Mouse (Mus musculus): Measurements from ENCODE around the gene Lmx1a.

Gene Lmx1a

DNA sequence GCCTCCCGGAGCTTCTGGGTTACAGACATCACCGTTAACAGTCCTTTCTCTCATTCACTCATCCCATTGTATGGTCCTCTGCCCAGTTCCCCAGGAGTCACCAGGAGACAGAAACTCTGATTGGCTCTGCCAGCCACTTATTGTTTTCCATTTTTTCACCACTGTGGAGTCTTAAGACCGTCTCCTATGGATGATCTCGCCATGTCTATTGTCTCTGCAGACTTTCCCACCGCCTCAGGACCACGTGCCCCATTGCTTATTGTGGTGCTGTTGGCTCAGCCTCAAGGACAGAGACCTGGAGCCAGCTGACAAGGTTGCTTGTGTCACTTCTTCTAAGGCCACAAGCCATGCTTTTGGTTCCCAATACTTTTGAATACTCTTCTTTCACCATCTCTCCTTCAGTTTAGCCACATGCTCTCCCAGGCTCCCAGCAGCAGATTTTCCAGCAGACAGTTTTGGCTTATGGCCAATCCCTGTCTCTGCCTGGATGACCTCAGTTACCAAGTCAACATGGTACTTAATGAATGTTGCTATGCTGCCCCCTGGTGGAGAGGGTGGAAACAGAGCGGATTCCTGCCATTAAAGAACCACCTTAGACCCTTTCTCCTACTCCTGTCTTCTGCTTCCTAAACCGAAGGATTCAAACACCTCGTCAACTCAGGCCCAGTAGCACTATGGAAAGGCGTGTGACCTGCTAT is 92.9 kb downstream of the Lmx1a start:
- DNase-seq (ENCODE audit: low spot score in 2 of 2): peak; percentile 36 to 39

DNA sequence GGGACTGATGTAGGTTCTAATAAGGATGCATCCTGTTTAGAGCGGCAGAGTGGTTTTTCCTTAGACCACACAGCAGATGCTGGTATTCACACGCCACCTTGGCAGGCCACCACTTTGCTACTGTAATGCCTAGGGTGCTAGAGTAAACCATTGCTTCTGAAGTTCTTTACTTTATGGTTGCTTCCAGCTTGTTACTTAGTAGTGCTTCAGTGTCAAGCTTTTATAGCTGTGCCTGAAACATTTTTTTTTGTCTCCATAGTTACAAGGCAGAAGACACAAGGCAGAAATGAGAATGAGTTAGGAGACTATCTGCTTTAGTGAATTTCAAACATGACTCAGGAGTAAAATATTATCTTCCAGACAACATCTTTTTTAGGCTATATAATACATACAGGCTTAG is 95.0 kb downstream of the Lmx1a start:
- no peak for DNase-seq (ENCODE audit: low spot score in 2 of 2)

DNA sequence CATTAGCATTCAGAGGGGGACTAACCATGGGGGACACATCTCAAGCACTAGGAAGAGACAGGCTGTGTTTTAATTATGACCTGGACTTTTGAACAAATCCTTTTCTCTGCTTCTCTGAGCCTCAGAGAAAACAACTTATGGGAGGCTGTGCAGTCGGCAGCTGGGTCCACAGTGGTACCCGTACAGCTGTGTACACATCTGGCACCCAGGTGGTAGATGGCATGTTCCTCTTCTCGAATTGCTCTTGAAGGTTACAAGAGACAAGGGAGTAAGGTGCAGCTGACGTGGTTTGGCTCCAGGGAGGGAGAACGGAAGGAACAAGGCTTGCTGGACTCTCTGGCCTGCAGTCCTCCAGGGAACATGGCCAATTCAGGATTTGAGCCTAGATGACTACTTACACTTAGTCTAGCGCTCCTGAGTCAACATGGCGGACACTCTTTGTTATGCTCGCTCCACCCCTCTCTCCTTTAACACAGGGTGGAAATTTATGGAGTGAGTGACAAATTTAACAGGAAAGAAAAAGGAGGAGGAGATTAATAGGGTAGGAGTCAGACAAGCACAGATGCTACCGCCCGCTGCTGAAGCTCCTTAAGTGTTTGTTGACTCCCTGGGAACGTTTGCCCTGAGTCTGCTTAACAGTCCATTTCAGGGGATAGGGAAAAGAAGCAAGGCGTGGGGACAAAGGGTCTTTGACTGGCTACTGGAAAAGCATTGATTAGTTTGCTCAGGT is 99.8 kb downstream of the Lmx1a start:
- DNase-seq (ENCODE audit: low spot score in 2 of 2): no peak

DNA sequence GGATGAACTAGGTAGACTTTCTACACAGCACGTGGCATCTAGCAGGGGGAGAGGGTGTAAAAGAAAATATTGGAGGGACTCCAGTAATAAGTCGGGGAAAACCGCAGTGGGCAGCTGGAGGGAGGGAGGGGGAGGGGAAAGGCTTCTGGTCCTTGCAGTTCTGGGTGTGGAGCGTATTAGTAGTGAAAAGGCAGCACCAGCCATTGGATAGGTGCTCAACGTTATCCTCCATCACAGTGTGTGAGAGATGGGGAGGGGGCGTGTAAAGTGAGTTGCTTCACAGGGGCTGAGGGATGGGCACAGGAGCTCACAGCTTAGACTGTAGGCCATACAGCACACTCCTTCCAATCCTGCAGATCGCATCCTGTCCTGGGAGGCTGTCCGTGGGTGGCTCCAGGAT is 100.4 kb downstream of the Lmx1a start:
- no peak for DNase-seq (ENCODE audit: low spot score in 2 of 2)

DNA sequence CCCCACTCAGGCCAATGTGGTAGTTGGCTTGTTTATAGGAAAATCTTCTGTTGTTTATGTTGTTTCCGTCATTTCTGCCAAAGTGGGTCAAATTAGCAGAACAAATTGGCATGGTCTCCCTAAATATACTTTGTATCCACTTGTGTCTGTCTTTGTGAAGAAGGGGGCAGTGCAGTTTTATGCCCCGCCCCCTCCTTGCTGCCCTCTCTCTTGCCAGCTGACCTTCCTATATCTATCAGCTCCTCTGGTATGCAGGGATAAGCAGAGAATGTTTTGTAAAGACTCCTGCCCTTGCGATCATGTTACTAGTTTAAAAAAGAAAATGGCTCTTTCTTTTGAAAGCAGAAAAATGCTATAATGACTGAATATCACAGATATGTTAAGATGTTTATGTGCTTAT is 101.7 kb downstream of the Lmx1a start:
- DNase-seq (ENCODE audit: low spot score in 2 of 2): no peak

DNA sequence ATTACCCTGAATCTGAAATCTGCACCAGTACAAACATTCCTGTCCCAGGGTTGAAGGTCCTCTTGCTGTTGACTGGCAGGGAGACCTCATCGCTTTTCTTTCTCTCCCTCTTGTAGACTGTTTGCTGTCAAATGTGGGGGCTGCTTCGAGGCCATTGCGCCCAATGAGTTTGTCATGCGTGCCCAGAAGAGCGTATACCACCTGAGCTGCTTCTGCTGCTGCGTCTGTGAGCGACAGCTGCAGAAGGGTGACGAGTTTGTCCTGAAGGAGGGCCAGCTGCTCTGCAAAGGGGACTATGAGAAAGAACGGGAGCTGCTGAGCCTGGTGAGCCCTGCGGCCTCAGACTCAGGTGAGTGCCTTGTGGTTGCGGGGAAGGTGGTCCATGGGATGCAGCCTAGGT is 102.2 kb downstream of the Lmx1a start:
- DNase-seq (ENCODE audit: low spot score in 2 of 2): no peak

DNA sequence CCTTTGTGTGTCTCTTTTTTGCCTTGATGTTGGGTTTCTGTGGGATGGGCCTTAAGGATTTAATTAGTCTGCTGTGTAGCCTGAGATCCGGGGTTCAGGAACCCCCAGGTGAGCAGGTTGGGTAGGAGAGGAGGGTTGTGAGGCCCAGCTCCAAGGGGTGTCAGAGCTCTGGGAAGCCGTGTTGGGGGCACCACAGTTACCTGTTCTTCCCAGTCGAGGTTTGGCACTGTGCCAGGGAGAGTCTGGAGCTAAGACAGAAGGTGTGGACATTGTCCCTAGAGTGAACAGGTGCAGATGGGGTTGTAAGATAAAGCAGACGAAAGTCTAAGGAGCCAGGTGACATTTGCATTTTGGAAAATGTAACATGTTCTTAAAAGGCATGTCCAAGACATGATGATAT is 112.9 kb downstream of the Lmx1a start:
- no peak for DNase-seq (ENCODE audit: low spot score in 2 of 2)

DNA sequence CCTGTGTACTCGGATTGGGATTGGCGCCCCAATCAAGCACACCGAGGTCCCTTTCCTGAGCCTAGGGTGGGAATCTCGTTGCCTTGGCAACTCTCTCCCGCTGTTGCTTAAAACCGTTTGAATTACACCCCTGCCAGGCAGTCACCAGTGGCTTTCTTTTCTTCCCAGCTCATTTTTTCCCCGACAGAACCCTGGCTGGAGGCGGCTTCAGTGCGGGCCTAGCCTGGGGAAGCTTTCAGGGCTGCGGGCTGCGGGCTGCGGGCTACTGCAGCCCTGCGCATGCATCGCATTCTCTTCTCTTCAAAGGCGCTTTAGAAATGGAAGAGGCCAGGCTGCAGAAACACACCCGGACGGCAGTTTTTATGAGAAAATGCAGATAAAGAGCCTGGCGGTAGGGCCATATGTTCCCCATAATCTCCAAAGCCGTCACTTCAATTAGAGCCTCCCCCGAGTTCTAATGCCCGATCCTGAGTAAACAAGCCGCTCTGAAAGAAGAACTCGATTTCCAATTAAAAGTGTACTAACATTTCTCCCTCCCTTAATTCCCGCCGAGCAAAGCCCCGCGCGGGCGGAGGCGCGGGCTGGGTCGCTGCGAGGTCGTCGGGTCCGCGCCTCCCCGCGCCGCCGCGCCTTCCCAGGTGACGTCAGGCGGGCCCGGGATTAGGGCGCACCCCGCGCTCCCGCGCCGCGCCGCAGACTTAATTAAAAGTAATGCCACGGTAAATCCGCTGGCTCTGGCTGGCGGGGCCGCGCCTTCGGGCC is 113.7 kb downstream of the Lmx1a start:
- DNase-seq (ENCODE audit: low spot score in 2 of 2): no peak

DNA sequence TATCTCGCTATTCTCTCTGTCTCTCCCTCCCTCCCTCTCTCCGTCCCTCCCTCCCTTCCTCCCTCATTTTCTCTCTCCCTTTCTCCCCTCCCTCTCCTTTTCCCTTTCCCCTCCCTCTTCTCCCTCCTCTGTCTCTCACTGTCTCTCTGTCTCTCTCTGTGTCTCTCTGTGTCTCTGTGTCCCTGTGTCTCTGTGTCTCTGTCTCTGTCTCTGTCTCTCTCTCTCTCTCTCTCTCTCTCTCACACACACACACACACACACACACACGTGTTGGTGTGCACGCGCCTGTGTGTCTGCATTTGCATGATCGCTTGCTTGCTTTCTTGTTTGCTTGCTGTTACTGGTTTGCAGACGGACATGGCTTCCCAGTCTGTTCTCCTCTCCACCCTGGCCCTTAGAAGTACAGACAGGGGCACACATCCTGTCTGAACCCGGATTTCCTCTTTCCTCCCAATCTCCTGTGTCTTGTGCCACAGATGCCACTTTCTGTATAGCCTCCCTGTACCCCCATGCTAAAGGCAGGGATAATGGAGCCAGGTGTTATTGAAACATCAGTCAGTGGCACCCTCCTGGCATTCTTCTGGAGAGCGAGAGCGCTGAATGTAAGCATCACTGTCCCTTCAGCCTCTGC is 114.4 kb downstream of the Lmx1a start:
- no peak for DNase-seq (ENCODE audit: low spot score in 2 of 2)

DNA sequence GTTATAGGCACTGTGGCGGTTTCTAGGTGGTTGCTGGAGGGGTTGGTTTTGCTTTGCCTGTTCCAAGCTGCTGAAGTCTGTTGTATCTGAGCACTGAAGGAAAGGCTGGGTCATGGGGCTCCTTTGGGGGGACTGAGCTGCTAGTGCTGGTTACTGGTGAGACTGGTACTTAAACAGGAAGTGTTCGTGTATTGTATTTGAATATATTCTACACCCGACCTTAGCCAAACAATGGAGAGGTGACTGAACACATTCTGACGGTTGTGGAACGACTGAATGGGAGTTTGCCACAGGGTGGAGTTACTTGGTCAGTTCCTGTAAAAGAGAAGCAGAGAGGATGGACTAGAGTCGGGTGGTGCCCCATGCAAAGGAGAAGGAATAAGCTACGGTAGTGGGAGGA is 115.8 kb downstream of the Lmx1a start:
- DNase-seq (ENCODE audit: low spot score in 2 of 2): no peak

DNA sequence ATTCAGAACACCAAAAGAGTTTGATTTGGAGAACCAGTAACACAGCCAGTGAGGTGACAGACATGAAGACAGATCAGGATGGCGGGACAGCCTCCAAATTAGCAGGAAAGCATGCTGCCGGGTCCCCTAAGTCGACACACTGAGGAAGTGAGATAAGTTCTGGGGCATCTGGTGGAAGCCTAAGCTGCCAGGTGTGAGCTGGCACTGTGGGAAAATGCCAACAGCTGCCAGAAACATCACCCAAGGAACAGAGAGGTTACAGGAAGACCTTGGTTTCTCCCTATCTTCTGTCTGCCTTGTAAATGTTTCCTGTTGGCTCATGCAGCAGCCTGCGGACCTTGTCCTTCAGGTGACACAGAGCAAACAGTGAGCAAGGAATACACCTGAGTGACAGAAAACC is 122.1 kb downstream of the Lmx1a start:
- DNase-seq (ENCODE audit: low spot score in 2 of 2): no peak

DNA sequence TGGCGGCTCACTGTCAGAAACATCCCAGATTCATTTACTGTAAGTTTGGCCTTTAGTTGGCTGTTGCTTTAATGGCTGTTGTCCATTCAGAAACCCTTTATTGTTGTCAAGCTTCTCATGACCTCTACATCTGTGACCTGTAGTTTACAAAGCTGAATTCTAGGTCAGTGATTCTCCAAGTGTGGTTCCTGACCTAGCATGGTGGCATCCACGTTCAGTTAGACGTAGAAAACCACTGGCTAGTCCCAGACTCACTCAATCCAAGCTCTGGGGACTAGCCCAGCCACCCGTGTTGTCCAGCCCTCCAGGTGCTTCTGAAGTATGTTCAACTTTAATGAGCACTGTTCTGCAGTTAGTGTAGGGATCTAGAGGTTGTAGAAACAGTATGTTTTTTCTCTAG is 126.1 kb downstream of the Lmx1a start:
- no peak for DNase-seq (ENCODE audit: low spot score in 2 of 2)

DNA sequence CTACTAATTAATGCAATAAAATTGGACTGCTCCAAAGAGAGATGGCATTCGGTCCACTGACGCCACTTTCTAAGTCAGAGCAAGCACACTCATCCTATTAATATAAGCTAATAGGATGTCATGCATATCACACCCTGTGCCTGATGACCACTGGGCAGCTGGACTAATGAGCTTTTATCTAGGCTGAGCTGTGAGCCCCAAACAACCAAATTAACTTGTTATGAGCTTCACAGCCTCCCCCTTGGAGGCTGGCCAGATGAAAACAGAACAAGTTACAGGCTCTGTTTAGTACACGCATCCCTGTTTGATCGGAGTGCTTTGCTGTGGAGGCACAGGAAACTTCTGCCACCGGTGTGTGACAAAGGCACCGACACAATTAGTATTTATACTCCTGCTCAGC is 128.0 kb downstream of the Lmx1a start:
- DNase-seq (ENCODE audit: low spot score in 2 of 2): no peak

DNA sequence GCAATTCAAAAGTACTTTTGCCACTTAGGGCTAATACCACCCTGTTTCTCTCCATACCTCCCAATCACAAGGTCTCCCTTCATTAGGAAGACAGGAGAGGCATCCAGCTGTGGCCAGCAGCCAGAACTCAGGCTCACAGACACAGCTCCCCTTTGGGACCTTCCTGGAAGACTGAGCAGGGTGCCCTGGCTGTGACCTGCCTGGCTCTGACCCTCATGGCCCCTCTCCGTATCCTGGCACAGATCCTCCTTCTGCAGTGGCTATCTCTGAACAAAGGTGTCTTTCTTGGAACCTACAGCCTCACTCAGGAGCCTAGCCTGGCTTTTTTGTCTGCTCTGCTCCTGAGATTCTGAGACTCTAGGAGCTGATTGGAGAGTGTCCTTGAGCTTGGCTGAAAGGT is 128.6 kb downstream of the Lmx1a start:
- DNase-seq (ENCODE audit: low spot score in 2 of 2): no peak

DNA sequence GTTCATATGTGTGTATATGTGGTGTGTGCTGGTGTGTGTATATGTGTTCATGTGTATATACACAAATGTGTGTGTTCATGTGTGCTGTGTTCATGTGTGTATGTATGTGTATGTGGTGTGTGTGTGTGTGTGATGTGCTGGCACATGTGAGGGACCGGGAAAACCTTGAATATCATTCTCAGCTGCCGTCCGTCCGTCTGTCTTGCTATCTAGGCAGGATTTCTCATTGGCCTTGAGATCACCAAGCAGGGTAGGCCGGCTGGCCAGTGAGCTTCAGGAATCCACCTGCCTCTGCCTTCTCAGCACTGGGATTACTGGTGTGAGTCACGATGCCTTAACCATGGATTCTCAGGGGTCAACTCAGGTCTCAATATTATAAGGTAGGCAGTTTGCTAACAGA is 131.0 kb downstream of the Lmx1a start:
- DNase-seq (ENCODE audit: low spot score in 2 of 2): no peak

DNA sequence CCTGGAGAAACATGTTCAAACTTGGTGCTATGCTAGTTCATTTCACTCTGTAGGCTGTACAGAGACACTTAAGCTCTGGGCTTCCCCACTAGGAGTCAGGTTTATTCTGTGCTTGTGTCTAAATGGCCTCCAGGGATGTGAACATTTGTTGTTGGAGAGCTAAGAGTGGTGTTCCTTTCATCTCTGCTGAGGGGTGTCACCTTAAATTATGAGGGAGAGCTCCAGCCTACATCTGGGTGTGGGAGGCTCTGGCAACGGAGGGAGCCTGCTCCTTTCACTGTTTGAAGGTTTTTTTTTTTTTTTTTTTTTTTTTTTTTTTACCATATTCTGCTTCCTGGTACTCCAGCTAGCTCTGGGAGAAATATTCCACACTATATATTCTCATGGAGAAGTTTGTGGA is 132.1 kb downstream of the Lmx1a start:
- no peak for DNase-seq (ENCODE audit: low spot score in 2 of 2)

DNA sequence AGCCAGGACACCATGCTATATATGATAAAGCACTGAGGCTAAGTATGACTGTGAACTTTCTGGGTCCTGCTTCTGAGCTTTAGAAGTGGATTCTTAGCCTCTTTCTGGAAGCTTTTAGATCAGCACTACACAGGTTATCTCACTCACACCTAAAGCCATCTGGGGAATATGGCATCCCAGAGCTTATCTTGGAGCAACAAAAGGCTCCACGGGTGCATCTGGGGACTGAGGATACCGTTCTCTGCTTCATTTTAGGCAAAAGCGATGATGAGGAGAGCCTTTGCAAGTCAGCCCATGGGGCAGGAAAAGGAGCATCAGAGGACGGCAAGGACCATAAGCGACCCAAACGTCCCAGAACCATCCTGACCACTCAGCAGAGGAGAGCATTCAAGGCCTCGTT is 141.3 kb downstream of the Lmx1a start:
- DNase-seq (ENCODE audit: low spot score in 2 of 2): no peak

DNA sequence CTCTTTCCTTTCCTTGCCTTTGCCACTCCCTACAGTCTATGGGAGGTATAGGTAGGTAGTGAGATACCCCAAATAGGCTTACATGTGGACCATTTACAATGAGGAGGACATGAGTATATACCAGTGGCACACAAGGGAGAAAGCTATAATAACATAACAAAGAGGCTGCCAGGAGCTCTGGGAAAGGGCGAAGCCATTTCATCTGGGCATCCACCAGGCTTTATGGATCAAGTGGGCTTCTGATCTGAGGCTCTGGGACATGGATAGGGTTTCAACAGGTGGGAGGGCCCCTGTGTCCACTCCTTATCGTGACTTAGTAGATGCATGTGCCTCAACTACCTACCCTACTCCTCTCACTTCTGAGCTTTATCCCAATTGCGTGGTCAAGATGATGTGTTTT is 142.6 kb downstream of the Lmx1a start:
- DNase-seq (ENCODE audit: low spot score in 2 of 2): no peak

DNA sequence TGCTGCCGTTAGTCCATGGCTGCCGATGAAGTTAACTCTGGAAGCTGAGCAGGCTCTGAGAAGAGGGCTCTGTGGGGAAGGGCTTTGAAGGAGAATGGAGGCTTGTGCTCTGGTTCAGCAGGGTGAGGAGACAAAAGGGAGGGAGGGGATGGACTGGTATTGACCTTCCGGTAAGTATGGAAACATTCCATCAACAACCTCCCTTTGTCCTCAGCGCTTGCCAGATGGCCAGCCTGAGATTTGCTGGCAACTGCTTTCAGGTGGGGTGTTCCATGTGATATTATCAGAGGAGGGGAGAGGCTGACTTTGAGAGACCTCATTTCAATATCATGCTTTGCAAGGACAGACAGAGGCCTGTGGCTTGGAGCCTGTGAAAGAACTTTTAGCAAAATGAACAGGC is 165.8 kb downstream of the Lmx1a start:
- DNase-seq (ENCODE audit: low spot score in 2 of 2): no peak

DNA sequence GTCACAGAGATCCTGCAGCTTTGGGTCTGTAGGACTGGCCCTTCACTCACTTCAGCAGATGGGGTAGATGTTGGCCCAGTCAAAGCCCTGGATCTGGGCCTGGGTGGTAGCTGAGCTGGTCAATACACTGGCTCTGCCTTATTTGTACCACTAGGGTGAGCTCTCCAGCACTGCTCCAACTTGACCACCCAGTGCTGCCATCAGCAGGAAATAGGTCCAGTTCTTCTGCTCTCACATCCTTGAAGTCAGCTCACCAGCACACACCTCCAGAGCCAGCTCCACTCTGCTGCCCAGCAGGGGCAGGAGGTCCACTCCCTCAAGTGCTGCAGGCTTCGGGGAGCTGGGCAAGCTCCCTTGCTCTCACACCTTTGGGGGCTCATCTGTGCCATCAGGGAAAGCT is 183.0 kb downstream of the Lmx1a start:
- no peak for DNase-seq (ENCODE audit: low spot score in 2 of 2)

DNA sequence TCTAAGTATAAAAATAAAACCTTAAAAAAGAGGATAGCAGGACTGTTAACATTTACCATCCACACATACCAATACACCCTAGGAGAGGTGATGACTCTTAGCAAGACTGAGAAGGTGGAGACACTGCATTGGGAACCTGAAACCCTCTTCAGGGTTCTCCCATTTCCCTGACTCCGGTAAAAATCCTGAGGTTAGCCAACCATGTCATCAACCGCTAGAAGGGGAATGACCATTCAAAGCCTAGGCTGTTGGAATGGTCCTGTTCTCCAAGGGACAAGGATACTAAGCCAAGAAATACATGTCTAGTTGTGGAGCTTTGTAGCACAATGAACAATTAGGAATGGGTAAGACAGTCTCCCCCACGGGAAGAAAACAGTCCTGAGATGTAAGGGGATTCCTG is 185.1 kb downstream of the Lmx1a start:
- DNase-seq (ENCODE audit: low spot score in 2 of 2): no peak

DNA sequence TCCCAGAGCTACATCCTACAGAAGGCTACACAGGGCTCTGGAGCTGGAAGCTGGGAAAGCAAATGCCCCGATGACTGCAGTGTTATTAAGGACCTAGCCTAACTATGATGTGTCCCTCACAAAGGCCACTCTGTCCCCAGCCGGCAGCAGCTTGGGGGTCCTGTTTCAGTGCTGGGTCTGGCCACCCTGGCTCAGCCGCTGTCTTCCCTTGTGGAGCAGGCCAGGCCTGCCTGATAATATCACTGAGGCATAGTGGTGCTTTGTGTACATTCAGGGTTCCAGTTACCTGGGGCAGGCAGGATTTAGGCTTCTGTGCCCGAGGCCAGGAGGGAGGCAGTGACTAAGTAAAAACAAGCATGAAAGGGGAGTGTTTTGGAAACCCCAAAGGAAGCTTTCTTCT is 188.9 kb downstream of the Lmx1a start:
- DNase-seq (ENCODE audit: low spot score in 2 of 2): no peak

DNA sequence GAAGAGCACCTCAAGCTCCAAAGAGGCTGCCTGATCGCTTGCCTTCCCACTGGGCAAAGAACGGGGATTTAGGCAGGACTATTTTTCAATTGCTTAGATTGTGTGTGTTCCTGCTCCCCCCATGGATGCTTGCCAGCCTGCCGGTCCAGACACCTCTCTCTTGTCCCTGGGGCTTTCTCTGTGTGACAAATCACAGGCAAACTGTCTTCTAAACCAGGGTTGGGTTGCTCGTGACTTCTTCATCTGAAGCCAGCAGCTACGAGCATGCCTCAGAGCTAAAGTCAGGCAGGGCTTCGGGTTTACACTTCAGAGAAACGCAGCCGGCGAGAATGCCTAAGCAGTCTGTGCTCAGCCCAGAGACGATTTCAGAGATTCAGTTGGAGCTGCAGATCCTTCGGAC is 189.3 kb downstream of the Lmx1a start:
- no peak for DNase-seq (ENCODE audit: low spot score in 2 of 2)

All from heart, adult 9 months (tissue).